Mouse (Mus musculus) thymus, adult 2 months (tissue): ENCODE data around the gene Nme2.

Experiments used
- CTCF ChIP-seq: fragments of 200-500 bp; IDR thresholded peaks from 2 replicates; pipeline ENCODE4 v1.5.1; 2012; ENCODE audit warnings: mild to moderate bottlenecking, control low read depth, low read length, moderate library complexity, borderline replicate concordance; ENCODE audit not compliant: control insufficient read depth, poor library complexity, insufficient read depth; ENCODE audit errors: extremely low read depth
- POLR2A ChIP-seq: fragments of 200-500 bp; IDR thresholded peaks from 2 replicates; pipeline ENCODE4 v1.6.1; 2012; ENCODE audit warnings: mild to moderate bottlenecking, low read length, control low read depth, moderate library complexity; ENCODE audit not compliant: control insufficient read depth, poor library complexity, insufficient read depth; ENCODE audit errors: extremely low read depth

- TF ChIP-seq POLR2A = no peak
- TF ChIP-seq CTCF = no peak
Observed at GRCm38 (mm10) chr11:93906834-93907233, 49.2 kb downstream of the Nme2 start.
